12 mouse cellular contexts compared by ENCODE assay signal in genomic region chr17:50627658-50628057, GRCm38 (mm10).
A peak's percentile ranks its signal among the peaks of the same experiment; 100 is the strongest.
DNase-seq lines count a peak whose midpoint lies in the region; ATAC-seq lines count a peak whose summit lies in the region.
"Had no signal": no experiment of that assay in that cellular context is flagged by ENCODE, and none has a peak within 500 bp of the region (broad histone marks: within the 10 kb centered on the region; RNA-seq: fewer than 3 reads in every experiment).

No protein-coding gene starts in this region.

- H3K4me3 ChIP-seq in forebrain, embryonic 15.5 days, result no peak overlapping the region
- no peak overlapping the region for H3K4me3 ChIP-seq in forebrain, embryonic 14.5 days (ENCODE audit: low read depth, low read length)
- H3K4me3 ChIP-seq in midbrain, embryonic 13.5 days (replicated peaks), result no peak overlapping the region
- H3K4me3 ChIP-seq in midbrain, embryonic 10.5 days, result no peak overlapping the region
- H3K4me3 ChIP-seq: erythroblast, embryonic 14.5 days; limb, embryonic 15.5 days had no signal

- H3K4me1 ChIP-seq in forebrain, embryonic 15.5 days, result no peaks in the 10 kb centered on the region
- no peaks in the 10 kb centered on the region for H3K4me1 ChIP-seq in forebrain, embryonic 14.5 days (ENCODE audit: control insufficient read depth, insufficient read depth, low read length)
- H3K4me1 ChIP-seq in midbrain, embryonic 13.5 days (replicated peaks), result no peaks in the 10 kb centered on the region
- H3K4me1 ChIP-seq in midbrain, embryonic 10.5 days, result no peaks in the 10 kb centered on the region
- H3K4me1 ChIP-seq: limb, embryonic 15.5 days had no signal

- no peaks in the 10 kb centered on the region for H3K27me3 ChIP-seq in forebrain, embryonic 15.5 days
- no peaks in the 10 kb centered on the region for H3K27me3 ChIP-seq in forebrain, embryonic 14.5 days (replicated peaks; ENCODE audit: control insufficient read depth, insufficient read depth, low read length)
- H3K27me3 ChIP-seq in midbrain, embryonic 13.5 days, result no peaks in the 10 kb centered on the region
- H3K27me3 ChIP-seq in midbrain, embryonic 10.5 days (ENCODE audit: low read depth, poor library complexity, severe bottlenecking), result no peaks in the 10 kb centered on the region
- H3K27me3 ChIP-seq: limb, embryonic 15.5 days had no signal

- H3K9me3 ChIP-seq in forebrain, embryonic 15.5 days, result no peaks in the 10 kb centered on the region
- H3K9me3 ChIP-seq in forebrain, embryonic 14.5 days (replicated peaks; ENCODE audit: control insufficient read depth, low read length), result no peaks in the 10 kb centered on the region
- H3K9me3 ChIP-seq in midbrain, embryonic 13.5 days, result no peaks in the 10 kb centered on the region
- H3K9me3 ChIP-seq in midbrain, embryonic 10.5 days (replicated peaks), result no peaks in the 10 kb centered on the region
- H3K9me3 ChIP-seq: limb, embryonic 15.5 days had no signal

- DNase-seq in forebrain, embryonic 14.5 days (ENCODE audit: low spot score), result no peak
- DNase-seq in midbrain, embryonic 10.5 days (ENCODE audit: low spot score), result no peak
- no peak for DNase-seq in right cerebral cortex, postnatal 25 days
- no peak for DNase-seq in kidney, adult 11 months
- DNase-seq: cerebellum, postnatal 36 days; heart, adult 18-20 months had no signal

- WGBS in forebrain, embryonic 15.5 days, result 97% methylated on average over 3 of the region's 3 CpGs
- 95% methylated on average over 3 of the region's 3 CpGs for WGBS in forebrain, embryonic 14.5 days
- 90% methylated on average over 3 of the region's 3 CpGs for WGBS in midbrain, embryonic 13.5 days
- WGBS in midbrain, embryonic 10.5 days, result 98% methylated on average over 3 of the region's 3 CpGs

- no peak overlapping the region for H3K27ac ChIP-seq in forebrain, embryonic 15.5 days (replicated peaks)
- no peak overlapping the region for H3K27ac ChIP-seq in forebrain, embryonic 14.5 days (ENCODE audit: low read depth, low read length)
- H3K27ac ChIP-seq in midbrain, embryonic 13.5 days, result no peak overlapping the region
- no peak overlapping the region for H3K27ac ChIP-seq in midbrain, embryonic 10.5 days (replicated peaks)
- H3K27ac ChIP-seq: limb, embryonic 15.5 days had no signal

- no peak overlapping the region for H3K4me2 ChIP-seq in forebrain, embryonic 15.5 days (replicated peaks)
- H3K4me2 ChIP-seq in forebrain, embryonic 14.5 days (ENCODE audit: low read length), result no peak overlapping the region
- no peak overlapping the region for H3K4me2 ChIP-seq in midbrain, embryonic 13.5 days (replicated peaks)
- H3K4me2 ChIP-seq: limb, embryonic 15.5 days had no signal

- ATAC-seq in forebrain, embryonic 15.5 days (replicated peaks), result 0 out of 2 replicates have a peak, but pooled peaks have one; percentile 48
- ATAC-seq in forebrain, embryonic 14.5 days, result no peak
- 0 out of 2 replicates have a peak, but pooled peaks have one; percentile 43 for ATAC-seq in midbrain, embryonic 13.5 days
- peak; percentile 81 for ATAC-seq in erythroid progenitor cell, adult 5-6 weeks (replicated peaks; ENCODE audit: low FRiP score, poor library complexity, severe bottlenecking)
- ATAC-seq in neutrophil, adult 5-6 weeks (ENCODE audit: extremely low read depth, insufficient number of reproducible peaks, low FRiP score, poor library complexity, severe bottlenecking), result peak; percentile 45

- H3K36me3 ChIP-seq in forebrain, embryonic 15.5 days, result no peaks in the 10 kb centered on the region
- no peaks in the 10 kb centered on the region for H3K36me3 ChIP-seq in forebrain, embryonic 14.5 days (ENCODE audit: control insufficient read depth, insufficient read depth, low read length)
- H3K36me3 ChIP-seq in midbrain, embryonic 13.5 days, result no peaks in the 10 kb centered on the region
- no peaks in the 10 kb centered on the region for H3K36me3 ChIP-seq in midbrain, embryonic 10.5 days
- H3K36me3 ChIP-seq: limb, embryonic 15.5 days had no signal

- no peak overlapping the region for H3K9ac ChIP-seq in forebrain, embryonic 15.5 days (replicated peaks)
- no peak overlapping the region for H3K9ac ChIP-seq in forebrain, embryonic 14.5 days (ENCODE audit: low read length)
- H3K9ac ChIP-seq in midbrain, embryonic 13.5 days (replicated peaks), result no peak overlapping the region
- H3K9ac ChIP-seq: limb, embryonic 15.5 days had no signal
